ENCODE assay signal across 8 mouse cellular contexts in the genomic region with DNA sequence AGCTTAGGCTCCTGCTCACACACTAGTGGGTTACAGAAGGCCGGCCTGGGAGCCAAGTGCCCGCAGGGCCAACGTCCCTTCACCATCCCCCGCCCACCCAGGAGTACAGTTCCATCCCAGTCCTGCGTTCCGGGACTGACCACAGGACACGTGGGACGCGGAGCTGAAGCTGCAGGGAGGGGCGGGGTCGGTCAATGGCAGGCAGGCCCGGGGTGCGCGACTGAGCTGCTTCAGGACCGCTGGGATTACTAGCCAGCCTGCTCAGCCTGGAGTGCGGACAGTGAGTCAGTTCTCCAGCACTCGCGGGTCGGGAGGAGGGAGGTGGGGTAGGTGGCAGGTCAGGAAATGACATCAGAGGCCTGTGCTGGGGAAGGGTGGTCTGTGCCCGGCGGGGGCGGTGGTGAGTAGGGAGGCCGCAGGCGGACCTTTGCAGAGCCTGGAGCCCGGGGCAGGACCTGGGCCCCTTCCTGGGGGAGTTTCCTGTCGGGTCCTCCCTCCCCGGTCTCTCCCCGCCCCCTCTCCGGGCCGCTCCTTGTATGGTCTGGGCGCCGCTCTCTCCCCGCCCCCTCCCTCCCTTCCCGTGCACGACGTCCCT. TPM values are rescaled to one million over a fixed set of nuclear protein-coding genes. Genes with fewer than 3 reads are reported as not detected.
DNase-seq lines count a peak whose midpoint lies in the region; ATAC-seq and TF ChIP-seq lines count a peak whose summit lies in the region.

A gene (plus strand): TSS at position 205 of the 595 bp plus-strand sequence.

- H3K27ac ChIP-seq in forebrain, embryonic 16.5 days (ENCODE audit: low read length), result peak within 1 kb of the TSS; percentile 75
- H3K27ac ChIP-seq in layer of hippocampus, adult 2 months, result peak within 1 kb of the TSS; percentile 98
- H3K27ac ChIP-seq in lung, embryonic 14.5 days (ENCODE audit: low read depth), result peak within 1 kb of the TSS; percentile 99
- H3K27ac ChIP-seq in olfactory bulb, adult 2 months (ENCODE audit: insufficient read depth, low read depth, low read length), result peak within 1 kb of the TSS; percentile 69
- H3K27ac ChIP-seq in thymus, adult 2 months (ENCODE audit: control insufficient read depth, insufficient read depth, low read length), result peak within 1 kb of the TSS; percentile 32

- peak within 1 kb of the TSS; percentile 92 for H3K4me2 ChIP-seq in forebrain, embryonic 16.5 days (ENCODE audit: low read length)
- peak within 1 kb of the TSS; percentile 85 for H3K4me2 ChIP-seq in lung, embryonic 14.5 days

- peak; percentile 90 for ATAC-seq in forebrain, embryonic 16.5 days
- peak; percentile 95 for ATAC-seq in lung, embryonic 14.5 days (ENCODE audit: insufficient read depth)

- TF ChIP-seq CTCF in layer of hippocampus, adult 2 months (conservative IDR thresholded peaks at IDR 0.05), result peak; percentile 58
- TF ChIP-seq CTCF in lung, embryonic 14.5 days (IDR thresholded peaks at IDR 0.05; ENCODE audit: low read depth), result peak; percentile 64
- no peak for TF ChIP-seq CTCF in olfactory bulb, adult 2 months (IDR thresholded peaks at IDR 0.05; ENCODE audit: insufficient read depth, low read depth, low read length)
- TF ChIP-seq CTCF in thymus, adult 2 months (IDR thresholded peaks at IDR 0.05; ENCODE audit: borderline replicate concordance, control insufficient read depth, extremely low read depth, insufficient read depth, low read length, poor library complexity), result 0 out of 2 replicates have a peak, but pooled peaks have one; percentile 18

- intact Hi-C loops in heart, postnatal 36 days (cut with DNase I), result loop anchor here (1.0 to 10.0 kb wide), 7 partner anchors 23 to 345 kb away; a partner anchor contains a TSS

- H3K4me1 ChIP-seq in forebrain, embryonic 16.5 days (replicated peaks; ENCODE audit: control insufficient read depth, insufficient read depth, low read length), result peaks cover 25% of the 10 kb centered on the region
- H3K4me1 ChIP-seq in lung, embryonic 14.5 days (ENCODE audit: insufficient read depth), result peaks cover 28% of the 10 kb centered on the region
- peaks cover 33% of the 10 kb centered on the region for H3K4me1 ChIP-seq in olfactory bulb, adult 2 months (ENCODE audit: control insufficient read depth, insufficient read depth, low read length)
- peaks cover 39% of the 10 kb centered on the region for H3K4me1 ChIP-seq in thymus, adult 2 months (replicated peaks; ENCODE audit: control insufficient read depth, insufficient read depth, low read length)

- H3K4me3 ChIP-seq in forebrain, embryonic 16.5 days (replicated peaks; ENCODE audit: low read length), result peak within 1 kb of the TSS; percentile 83
- H3K4me3 ChIP-seq in layer of hippocampus, adult 2 months, result peak within 1 kb of the TSS; percentile 95
- H3K4me3 ChIP-seq in lung, embryonic 14.5 days (ENCODE audit: low read depth, low read length), result peak within 1 kb of the TSS; percentile 85
- H3K4me3 ChIP-seq in olfactory bulb, adult 2 months (ENCODE audit: insufficient read depth, low read depth, low read length), result peak within 1 kb of the TSS; percentile 76
- peak within 1 kb of the TSS; percentile 85 for H3K4me3 ChIP-seq in thymus, adult 2 months (ENCODE audit: control insufficient read depth, insufficient read depth, low read length)

- no peaks in the 10 kb centered on the region for H3K36me3 ChIP-seq in forebrain, embryonic 16.5 days (ENCODE audit: control insufficient read depth, insufficient read depth)
- H3K36me3 ChIP-seq in lung, embryonic 14.5 days (ENCODE audit: insufficient read depth), result peaks cover 32% of the 10 kb centered on the region
- H3K36me3 ChIP-seq in thymus, adult 2 months (ENCODE audit: control insufficient read depth, insufficient read depth, low read length), result no peaks in the 10 kb centered on the region

- WGBS in forebrain, embryonic 16.5 days, result under 1% methylated on average over 29 of the region's 36 CpGs
- 0% methylated on average over 31 of the region's 36 CpGs for WGBS in lung, embryonic 14.5 days
- WGBS in olfactory bulb, adult 2 months, result 1% methylated on average over 35 of the region's 36 CpGs
- under 1% methylated on average over 33 of the region's 36 CpGs for WGBS in thymus, adult 2 months

- H3K27me3 ChIP-seq in forebrain, embryonic 16.5 days (replicated peaks; ENCODE audit: control insufficient read depth, insufficient read depth, low read length), result no peaks in the 10 kb centered on the region
- H3K27me3 ChIP-seq in lung, embryonic 14.5 days (ENCODE audit: insufficient read depth, low read length), result no peaks in the 10 kb centered on the region
- H3K27me3 ChIP-seq in thymus, adult 2 months (ENCODE audit: control insufficient read depth, insufficient read depth, low read length), result no peaks in the 10 kb centered on the region

- peak; percentile 87 for DNase-seq in ES-CJ7 (ENCODE audit: low read depth, low spot score)
- peak; percentile 96 for DNase-seq in cerebellum, adult 11-12 months
- DNase-seq in heart, postnatal 36 days, result peak; percentile 90 to 94
- DNase-seq in layer of hippocampus, adult 2 months (ENCODE audit: low spot score in 2 of 2), result peak; percentile 73 to 82
- peak; percentile 95 for DNase-seq in lung, embryonic 14.5 days
- peak; percentile 88 for DNase-seq in thymus, adult 2 months

- no peak; the same call in 1 of the 2 replicates for TF ChIP-seq POLR2A in olfactory bulb, adult 2 months (IDR thresholded peaks at IDR 0.05; ENCODE audit: insufficient read depth, low read depth, low read length)
- peak; percentile 64; the same call in 1 of the 2 replicates for TF ChIP-seq POLR2A in thymus, adult 2 months (IDR thresholded peaks at IDR 0.05; ENCODE audit: control insufficient read depth, extremely low read depth, insufficient read depth, low read length, poor library complexity)

- no peaks in the 10 kb centered on the region for H3K9me3 ChIP-seq in forebrain, embryonic 16.5 days (ENCODE audit: control insufficient read depth, low read length)
- H3K9me3 ChIP-seq in lung, embryonic 14.5 days (ENCODE audit: low read depth, low read length), result no peaks in the 10 kb centered on the region

- peak within 1 kb of the TSS; percentile 78 for H3K9ac ChIP-seq in forebrain, embryonic 16.5 days (replicated peaks; ENCODE audit: low read depth, low read length)
- peak within 1 kb of the TSS; percentile 92 for H3K9ac ChIP-seq in lung, embryonic 14.5 days

RNA-seq across cellular contexts. Expression of the gene that starts here (rescaled TPM):
- 33.6 and 37.1 TPM in 2 replicates for polyA plus RNA-seq in forebrain, embryonic 16.5 days (2015; fragmentation: Nextera tagmentation; extraction: Ambion mirVana)
- total RNA-seq in heart, postnatal 36 days (2021), result 10 to 100 TPM; 57.9 to 62.6 TPM
- total RNA-seq in layer of hippocampus, adult 2 months (2021), result 10 to 100 TPM; 44.3 to 44.5 TPM
- 194 and 198 TPM in 2 replicates for polyA plus RNA-seq in lung, embryonic 14.5 days (2014; fragmentation: Nextera tagmentation; extraction: Ambion mirVana)
- polyA plus RNA-seq in olfactory bulb, adult 2 months (2012; ENCODE audit: insufficient read depth, insufficient read length, low replicate concordance, missing spikeins), result not detected in 2 replicates
- 209 and 222 TPM in 2 replicates for polyA plus RNA-seq in thymus, adult 2 months (2012; rRNA removed)

Comparison
In these comparisons a context has a peak if more than half of its experiments do, and no peak if none do; other contexts are left out.
1. Peak in every context shown above with its lines: DNase-seq, ATAC-seq, H3K4me3 ChIP-seq and H3K27ac ChIP-seq.
2. RNA of the gene that starts here (polyA plus RNA-seq): 209 to 222 TPM in thymus, adult 2 months, 194 to 198 TPM in lung, embryonic 14.5 days and 33.6 to 37.1 TPM in forebrain, embryonic 16.5 days; not detected in olfactory bulb, adult 2 months; every median in the first group is over 10 times any median in the second.
3. H3K27ac ChIP-seq: peak in every context shown above with its lines; median percentile 99 in lung, embryonic 14.5 days; 98 in layer of hippocampus, adult 2 months; 75 in forebrain, embryonic 16.5 days; 69 in olfactory bulb, adult 2 months; 32 in thymus, adult 2 months.